Mouse (Mus musculus) gastrocnemius, adult 8-10 months (tissue): ENCODE measurements at regions not wholly inside any gene's neighbourhood (a gene's known extent, or its start where the extent isn't known, plus 50 kb on each side); places are given as distances from the start of the nearest gene placed in this dataset.

Experiments
- DNase-seq, 2 experiments: peaks; one replicate each; pipeline ENCODE4 v3.0.0; 2022; ENCODE audit warnings: low spot score in 2 of 2

- DNase-seq = no peak
Measured at GRCm38 (mm10) chrX:12219474-12219873, 59.3 kb upstream of the Bcor start.

- DNase-seq = no peak
Measured at GRCm38 (mm10) chrX:12224314-12224713, 64.2 kb upstream of the Bcor start.

- no peak for DNase-seq
Measured at GRCm38 (mm10) chrX:12225116-12225891, 65.1 kb upstream of the Bcor start.

- no peak for DNase-seq
Measured at GRCm38 (mm10) chrX:12225892-12226206, 65.7 kb upstream of the Bcor start.

- DNase-seq = no peak
Measured at GRCm38 (mm10) chrX:12240505-12241011, 80.4 kb upstream of the Bcor start.

GRCm38 (mm10) chrX:12241751-12242150, 81.6 kb upstream of the Bcor start:
- DNase-seq = no peak

- DNase-seq = no peak
Measured at GRCm38 (mm10) chrX:12249071-12249470, 88.9 kb upstream of the Bcor start.

- no peak for DNase-seq
Measured at GRCm38 (mm10) chrX:12249911-12250310, 89.8 kb upstream of the Bcor start.

- DNase-seq = peak; percentile 31 to 39
Measured at GRCm38 (mm10) chrX:12251853-12252679, 91.9 kb upstream of the Bcor start.

- no peak for DNase-seq
Measured at GRCm38 (mm10) chrX:12252680-12253021, 92.5 kb upstream of the Bcor start.

- DNase-seq = no peak
Measured at GRCm38 (mm10) chrX:12256758-12257157, 96.6 kb upstream of the Bcor start.

- DNase-seq = no peak
Measured at GRCm38 (mm10) chrX:12263834-12264233, 103.7 kb upstream of the Bcor start.

- DNase-seq = no peak
Measured at GRCm38 (mm10) chrX:12284741-12285140, 124.6 kb upstream of the Bcor start.

- DNase-seq = no peak
Measured at GRCm38 (mm10) chrX:12285141-12285540, 125.0 kb upstream of the Bcor start.

- DNase-seq = no peak
Measured at GRCm38 (mm10) chrX:12285976-12286909, 126.1 kb upstream of the Bcor start.

GRCm38 (mm10) chrX:12286910-12287522, 126.9 kb upstream of the Bcor start:
- DNase-seq = no peak

GRCm38 (mm10) chrX:12287656-12288561, 127.8 kb upstream of the Bcor start:
- DNase-seq = no peak

- DNase-seq = no peak
Measured at GRCm38 (mm10) chrX:12288562-12289117, 128.5 kb upstream of the Bcor start.

- no peak for DNase-seq
Measured at GRCm38 (mm10) chrX:12293146-12293545, 133.0 kb upstream of the Bcor start.

- DNase-seq = no peak
Measured at GRCm38 (mm10) chrX:12294452-12294851, 134.3 kb upstream of the Bcor start.
